ENCODE assay signal across 8 mouse cellular contexts in genomic region chr10:67126061-67126858, GRCm38 (mm10). TPM values are rescaled to one million over a fixed set of nuclear protein-coding genes. Genes with fewer than 3 reads are reported as not detected.
DNase-seq lines count a peak whose midpoint lies in the region; ATAC-seq and TF ChIP-seq lines count a peak whose summit lies in the region.

No protein-coding gene starts in this region.

- TF ChIP-seq CTCF in lung, adult 2 months (IDR thresholded peaks at IDR 0.05; ENCODE audit: insufficient read depth, low read length), result no peak

- peaks cover 9 to 11% of the 10 kb centered on the region in 2 experiments for H3K4me1 ChIP-seq in ES-E14 (ENCODE audit: control insufficient read depth in 2 of 2, insufficient read depth in 2 of 2, low read length in 2 of 2, poor library complexity in 1 of 2)
- peaks cover 41% of the 10 kb centered on the region for H3K4me1 ChIP-seq in forebrain, embryonic 15.5 days
- H3K4me1 ChIP-seq in lung, adult 2 months (ENCODE audit: control insufficient read depth, insufficient read depth, low read length), result peaks cover 3% of the 10 kb centered on the region

- H3K27ac ChIP-seq in ES-E14 (ENCODE audit: insufficient read depth, low read depth, low read length, poor library complexity, severe bottlenecking), result no peak overlapping the region
- peak overlapping the region; percentile 93 for H3K27ac ChIP-seq in forebrain, embryonic 15.5 days (replicated peaks)

- peak overlapping the region; percentile 69 for H3K9ac ChIP-seq in ES-E14 (ENCODE audit: insufficient read depth, low read depth, low read length, poor library complexity, severe bottlenecking)
- H3K9ac ChIP-seq in forebrain, embryonic 15.5 days (replicated peaks), result peak overlapping the region; percentile 94

- DNase-seq in ES-E14 (ENCODE audit: low read depth, low spot score), result peak; percentile 49
- peak; percentile 34 for DNase-seq in adrenal gland, postnatal 25 days
- DNase-seq in heart, postnatal 14 days, result peak; percentile 37 to 47
- DNase-seq in kidney, postnatal 4 days, result peak; percentile 60 to 75
- peak; percentile 51 for DNase-seq in lung, adult 2 months
- DNase-seq in retina, postnatal 7 days (ENCODE audit: low read depth, low spot score), result peak; percentile 27
- DNase-seq in cerebellum, postnatal 36 days, result no peak

- H3K4me3 ChIP-seq in ES-E14 (ENCODE audit: insufficient read depth in 1 of 2, low read depth in 1 of 2, low read length in 2 of 2, poor library complexity in 1 of 2, severe bottlenecking in 1 of 2), result peak overlapping the region; percentile 70 to 82
- H3K4me3 ChIP-seq in forebrain, embryonic 15.5 days, result peak overlapping the region; percentile 97
- H3K4me3 ChIP-seq in lung, adult 2 months (replicated peaks; ENCODE audit: extremely low read depth, low read depth, low read length), result peak overlapping the region; percentile 73

- H3K36me3 ChIP-seq in ES-E14 (ENCODE audit: control insufficient read depth, insufficient read depth, low read length, poor library complexity, severe bottlenecking), result peaks cover 5% of the 10 kb centered on the region
- H3K36me3 ChIP-seq in forebrain, embryonic 15.5 days, result no peaks in the 10 kb centered on the region

- H3K4me2 ChIP-seq in forebrain, embryonic 15.5 days (replicated peaks), result peak overlapping the region; percentile 82

- no peak for TF ChIP-seq POLR2A in lung, adult 2 months (IDR thresholded peaks at IDR 0.05; ENCODE audit: borderline replicate concordance, extremely low read depth, low read depth, low read length)

- no peaks in the 10 kb centered on the region for H3K9me3 ChIP-seq in ES-E14 (ENCODE audit: control insufficient read depth, insufficient read depth, low read depth, low read length)
- no peaks in the 10 kb centered on the region for H3K9me3 ChIP-seq in forebrain, embryonic 15.5 days

- ATAC-seq in forebrain, embryonic 15.5 days (replicated peaks), result peak; percentile 84

- no peaks in the 10 kb centered on the region for H3K27me3 ChIP-seq in forebrain, embryonic 15.5 days

- in situ Hi-C loops in ES-E14 (cut with MboI; ENCODE audit: low sequenced_read_pairs in 2 of 2, unreplicated experiment in 2 of 2), result no loop called here

- under 1% methylated on average over 50 of the region's 50 CpGs for WGBS in forebrain, embryonic 15.5 days
- WGBS in lung, adult 2 months, result 3% methylated on average over 50 of the region's 50 CpGs

- intact Hi-C loops in heart, postnatal 14 days (cut with DNase I), result loop anchor here (2.0 to 5.0 kb wide), 2 partner anchors 19 to 61 kb away; no protein-coding TSS in a partner anchor

TF ChIP-seq in ES-E14, 5 proteins besides CTCF, POLR2A, EP300 and RAD21:
- peak; percentile 37; the same call in 1 of the 2 replicates for TF ChIP-seq CHD2 (IDR thresholded peaks at IDR 0.05; ENCODE audit: low read depth, low read length)
- no peak for TF ChIP-seq ZC3H11A (IDR thresholded peaks at IDR 0.05; ENCODE audit: borderline replicate concordance, low read depth, low read length)
- TF ChIP-seq HCFC1 (IDR thresholded peaks at IDR 0.05; ENCODE audit: borderline replicate concordance, insufficient read depth, low read length), result no peak

RNA-seq across cellular contexts. Expression of gene Reep3, which starts 29.5 kb away (rescaled TPM):
- total RNA-seq in ES-E14 (2012; rRNA removed), result 18.1 and 18.2 TPM in 2 replicates
- 41.5 and 41.6 TPM in 2 replicates for total RNA-seq in adrenal gland, postnatal 25 days (2021)
- polyA plus RNA-seq in forebrain, embryonic 15.5 days (2015; fragmentation: Nextera tagmentation; extraction: Ambion mirVana), result 36.6 and 37.0 TPM in 2 replicates
- 10 to 100 TPM; 28.4 to 31.5 TPM for total RNA-seq in heart, postnatal 14 days (2021)
- 16.7 and 26.5 TPM in 2 replicates for polyA plus RNA-seq in lung, adult 2 months (2012; rRNA removed)

RNA-seq across cellular contexts. Expression of gene Jmjd1c, which starts 30.3 kb away (rescaled TPM):
- 93.0 and 124 TPM in 2 replicates for total RNA-seq in ES-E14 (2012; rRNA removed)
- total RNA-seq in adrenal gland, postnatal 25 days (2021), result 60.0 and 69.3 TPM in 2 replicates
- 64.1 and 65.2 TPM in 2 replicates for polyA plus RNA-seq in forebrain, embryonic 15.5 days (2015; fragmentation: Nextera tagmentation; extraction: Ambion mirVana)
- 10 to 100 TPM; 46.4 to 46.8 TPM for total RNA-seq in heart, postnatal 14 days (2021)
- polyA plus RNA-seq in lung, adult 2 months (2012; rRNA removed), result 16.4 and 19.4 TPM in 2 replicates

Comparison
In these comparisons a context has a peak if more than half of its experiments do, and no peak if none do; other contexts are left out.
1. DNase-seq: peak in ES-E14 (single experiment), adrenal gland, postnatal 25 days (single experiment), heart, postnatal 14 days (2 of 2), kidney, postnatal 4 days (2 of 2), lung, adult 2 months (single experiment) and retina, postnatal 7 days (single experiment); none in cerebellum, postnatal 36 days (0 of 2).
2. Peak in every context shown above with its lines, with median percentiles within 50 percentile points of each other: H3K4me3 ChIP-seq.